Mouse (Mus musculus) megakaryocyte progenitor cell, adult 5-6 weeks (primary cell): ENCODE data around the gene Tob2. TPM values are rescaled to one million over a fixed set of nuclear protein-coding genes. Genes with fewer than 3 reads are reported as not detected.

Source experiments
- total RNA-seq, 2 experiments: library from RNA; stranded (forward) in 1 of 2; stranded (reverse) in 1 of 2; fragments of 157-497, 149-512 nt in 1 of 2; fragments of 200-1000 nt in 1 of 2; gene quantifications; 2 replicates each; pipeline versions ENCODE4 v1.2.3 to v1.2.4; 2015 to 2017

Gene Tob2
- total RNA-seq, 2 experiments from 2014 or later: 19.8 to 33.9 TPM

Other genes starting within 250 kb of the Tob2 start
- 17.3 and 19.9 TPM in 2 replicates for gene L3mbtl2, start 194.9 kb downstream of the Tob2 start, total RNA-seq (2015)
- 30.9 and 35.1 TPM in 2 replicates for gene L3mbtl2, start 194.9 kb downstream of the Tob2 start, total RNA-seq (2017)
- 0.57 and 0.59 TPM in 2 replicates for gene Chadl, start 161.5 kb downstream of the Tob2 start, total RNA-seq (2015)
- gene Chadl, start 161.5 kb downstream of the Tob2 start, total RNA-seq (2017): not detected in 2 replicates
- 19.3 and 20.5 TPM in 2 replicates for gene Zc3h7b, start 113.7 kb downstream of the Tob2 start, total RNA-seq (2015)
- gene Zc3h7b, start 113.7 kb downstream of the Tob2 start, total RNA-seq (2017): 16.0 and 17.8 TPM in 2 replicates
- 44.1 and 46.9 TPM in 2 replicates for gene Rangap1, start 113.3 kb downstream of the Tob2 start, total RNA-seq (2015)
- gene Rangap1, start 113.3 kb downstream of the Tob2 start, total RNA-seq (2017): 106 and 129 TPM in 2 replicates
- 4.9 and 5.1 TPM in 2 replicates for gene Tef, start 56.4 kb downstream of the Tob2 start, total RNA-seq (2015)
- 10.4 and 11.0 TPM in 2 replicates for gene Tef, start 56.4 kb downstream of the Tob2 start, total RNA-seq (2017)
- 123 and 128 TPM in 2 replicates for gene Phf5a, start 13.1 kb upstream of the Tob2 start, total RNA-seq (2015)
- 83.2 and 110 TPM in 2 replicates for gene Phf5a, start 13.1 kb upstream of the Tob2 start, total RNA-seq (2017)
- gene Aco2, start 13.5 kb upstream of the Tob2 start, total RNA-seq (2015): 77.3 and 90.7 TPM in 2 replicates
- gene Aco2, start 13.5 kb upstream of the Tob2 start, total RNA-seq (2017): 122 and 130 TPM in 2 replicates
- gene Polr3h, start 67.4 kb upstream of the Tob2 start, total RNA-seq (2015): 14.0 and 17.1 TPM in 2 replicates
- gene Polr3h, start 67.4 kb upstream of the Tob2 start, total RNA-seq (2017): 37.6 and 37.7 TPM in 2 replicates
- not detected in 2 replicates for gene Csdc2, start 78.0 kb upstream of the Tob2 start, total RNA-seq (2015)
- not detected in 2 replicates for gene Csdc2, start 78.0 kb upstream of the Tob2 start, total RNA-seq (2017)
- gene Pmm1, start 102.1 kb upstream of the Tob2 start, total RNA-seq (2015): 22.9 and 23.0 TPM in 2 replicates
- gene Pmm1, start 102.1 kb upstream of the Tob2 start, total RNA-seq (2017): 13.2 and 17.0 TPM in 2 replicates
- not detected in 2 replicates for gene 1700029P11Rik, start 121.7 kb upstream of the Tob2 start, total RNA-seq (2015)
- not detected in 2 replicates for gene 1700029P11Rik, start 121.7 kb upstream of the Tob2 start, total RNA-seq (2017)
- 75.3 and 108 TPM in 2 replicates for gene Xrcc6, start 129.0 kb upstream of the Tob2 start, total RNA-seq (2015)
- gene Xrcc6, start 129.0 kb upstream of the Tob2 start, total RNA-seq (2017): 135 and 249 TPM in 2 replicates
- 32.6 and 38.4 TPM in 2 replicates for gene Desi1, start 175.1 kb upstream of the Tob2 start, total RNA-seq (2015)
- 7.1 and 9.2 TPM in 2 replicates for gene Desi1, start 175.1 kb upstream of the Tob2 start, total RNA-seq (2017)
- gene Snu13, start 188.8 kb upstream of the Tob2 start, total RNA-seq (2015): 235 and 245 TPM in 2 replicates
- 201 and 202 TPM in 2 replicates for gene Snu13, start 188.8 kb upstream of the Tob2 start, total RNA-seq (2017)
- not detected in 2 replicates for gene 4930407I10Rik, start 200.4 kb upstream of the Tob2 start, total RNA-seq (2015)
- gene 4930407I10Rik, start 200.4 kb upstream of the Tob2 start, total RNA-seq (2017): not detected in 2 replicates
- not detected in 2 replicates for gene Mei1, start 211.2 kb upstream of the Tob2 start, total RNA-seq (2015)
- not detected in 2 replicates for gene Mei1, start 211.2 kb upstream of the Tob2 start, total RNA-seq (2017)